Mouse (Mus musculus) ES-Bruce4 (cell line): ENCODE measurements around the gene Usp46. TPM values are rescaled to one million over a fixed set of nuclear protein-coding genes. Genes with fewer than 3 reads are reported as not detected.
A peak's percentile ranks its signal among the peaks of the same experiment; 100 is the strongest.

ENCODE experiments used
- H3K27ac ChIP-seq: 2 replicates; pipeline ENCODE4 v1.5.1; 2012; ENCODE audit warnings: low read length, inconsistent platforms; ENCODE audit not compliant: insufficient read depth
- H3K27me3 ChIP-seq: 2 replicates; pipeline ENCODE4 v1.6.1; 2012; ENCODE audit warnings: mild to moderate bottlenecking, low read length, inconsistent platforms; ENCODE audit not compliant: control insufficient read depth, poor library complexity, insufficient read depth, severe bottlenecking
- H3K36me3 ChIP-seq: 2 replicates; pipeline ENCODE4 v1.6.1; 2012; ENCODE audit warnings: inconsistent platforms, mild to moderate bottlenecking, low read length, moderate library complexity; ENCODE audit not compliant: control insufficient read depth, poor library complexity, insufficient read depth, severe bottlenecking
- H3K4me1 ChIP-seq: one replicate; pipeline ENCODE4 v1.8.1; 2011; ENCODE audit warnings: low read length; ENCODE audit not compliant: control insufficient read depth, insufficient read depth
- H3K4me3 ChIP-seq: 2 replicates; pipeline ENCODE4 v1.5.1; 2011; ENCODE audit warnings: low read depth, mild to moderate bottlenecking, low read length
- H3K9ac ChIP-seq: 2 replicates; pipeline ENCODE4 v1.6.1; 2012; ENCODE audit warnings: low read depth, mild to moderate bottlenecking, inconsistent platforms; ENCODE audit not compliant: poor library complexity, severe bottlenecking
- H3K9me3 ChIP-seq: replicated peaks from 2 replicates; pipeline ENCODE4 v1.6.1; 2012; ENCODE audit warnings: mild to moderate bottlenecking, low read length, inconsistent platforms; ENCODE audit not compliant: control insufficient read depth, poor library complexity, insufficient read depth, severe bottlenecking
- CTCF ChIP-seq: IDR thresholded peaks from one replicate; pipeline ENCODE4 v1.8.1; 2011; ENCODE audit warnings: low read depth, low read length
- EP300 ChIP-seq: IDR thresholded peaks from 2 replicates; pipeline ENCODE4 v1.6.1; 2011; ENCODE audit warnings: low read depth, low read length; ENCODE audit not compliant: insufficient read depth
- POLR2A ChIP-seq: IDR thresholded peaks from one replicate; pipeline ENCODE4 v1.8.1; 2011; ENCODE audit warnings: low read length; ENCODE audit not compliant: insufficient read depth
- polyA plus RNA-seq: library from polyadenylated mRNA; stranded (reverse); fragments of >200 nt; gene quantifications from 2 replicates; pipeline ENCODE4 v1.2.4, GENCODE M21; 2011; ENCODE audit warnings: low read depth; ENCODE audit not compliant: missing spikeins, insufficient read depth, insufficient read length

Gene Usp46
- 46.3 and 52.4 TPM in 2 replicates for polyA plus RNA-seq

- Histone ChIP-seq H3K4me1 (no peaks in the 10 kb centered on the region), H3K9ac (peak within 1 kb of the TSS; percentile 92), H3K27me3 (no peaks in the 10 kb centered on the region)
Observed at GRCm38 (mm10) chr5:74067831-74068713, at the start of gene Usp46. Gene Usp46 (minus strand): TSS chr5:74068431.

DNA sequence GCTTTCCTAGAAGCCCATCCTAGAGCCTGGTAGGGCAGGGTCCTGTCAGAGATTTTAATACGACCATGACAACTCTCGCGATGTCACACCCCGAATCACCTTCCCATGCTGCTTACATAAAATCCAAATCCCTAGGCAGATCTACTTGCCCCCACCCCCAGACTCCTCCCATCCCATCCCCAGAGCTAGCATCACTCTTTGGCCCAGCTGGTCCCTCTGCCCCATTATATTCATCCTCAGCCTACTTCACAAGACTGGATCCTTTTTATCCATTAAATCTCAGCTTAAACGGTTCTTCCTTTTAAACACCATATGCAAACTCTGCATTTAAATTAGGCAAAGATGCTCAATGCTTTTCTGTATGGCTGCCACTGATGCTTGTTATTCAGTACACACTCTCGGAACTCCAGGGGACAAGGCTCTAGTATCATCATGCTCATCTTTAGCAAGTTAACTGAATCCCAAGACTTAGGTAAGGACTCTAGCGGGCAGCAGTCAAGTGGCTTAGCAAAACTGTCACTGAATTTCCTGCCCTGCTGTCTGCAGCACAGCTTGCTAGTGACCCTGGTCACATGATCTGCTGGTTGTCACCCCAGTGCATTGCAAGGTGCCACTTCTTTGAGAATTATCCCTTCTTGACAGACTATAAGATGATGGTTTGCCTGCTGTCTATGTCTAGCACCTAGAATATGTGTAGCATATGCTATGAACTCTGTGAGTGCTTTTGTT is 45.9 kb upstream of the Usp46 start:
- no peaks in the 10 kb centered on the region for H3K4me1 ChIP-seq
- H3K36me3 ChIP-seq: no peaks in the 10 kb centered on the region
- no peak overlapping the region for H3K4me3 ChIP-seq
- H3K27ac ChIP-seq: no peak overlapping the region
- no peaks in the 10 kb centered on the region for H3K27me3 ChIP-seq
- TF ChIP-seq EP300: no peak
- H3K9me3 ChIP-seq: no peaks in the 10 kb centered on the region
- no peak overlapping the region for H3K9ac ChIP-seq

More at GRCm38 (mm10) chr5:74067831-74068713, at the start of gene Usp46:
- peak within 1 kb of the TSS; percentile 62 for H3K27ac ChIP-seq
- H3K4me3 ChIP-seq: peak within 1 kb of the TSS; percentile 90
- no peak for TF ChIP-seq EP300
- peak; percentile 49 for TF ChIP-seq POLR2A
- H3K36me3 ChIP-seq: no peaks in the 10 kb centered on the region
- H3K9me3 ChIP-seq: no peaks in the 10 kb centered on the region

GRCm38 (mm10) chr5:74105445-74105844 is 37.2 kb upstream of the Usp46 start:
- no peaks in the 10 kb centered on the region for H3K4me1 ChIP-seq
- no peak overlapping the region for H3K27ac ChIP-seq
- H3K9me3 ChIP-seq: 0 out of 2 replicates have a peak, but pooled peaks cover 3% of the 10 kb centered on the region
- no peak overlapping the region for H3K4me3 ChIP-seq
- H3K9ac ChIP-seq: no peak overlapping the region
- H3K27me3 ChIP-seq: no peaks in the 10 kb centered on the region
- H3K36me3 ChIP-seq: no peaks in the 10 kb centered on the region
- TF ChIP-seq POLR2A (no peak), CTCF (no peak), EP300 (no peak)

DNA sequence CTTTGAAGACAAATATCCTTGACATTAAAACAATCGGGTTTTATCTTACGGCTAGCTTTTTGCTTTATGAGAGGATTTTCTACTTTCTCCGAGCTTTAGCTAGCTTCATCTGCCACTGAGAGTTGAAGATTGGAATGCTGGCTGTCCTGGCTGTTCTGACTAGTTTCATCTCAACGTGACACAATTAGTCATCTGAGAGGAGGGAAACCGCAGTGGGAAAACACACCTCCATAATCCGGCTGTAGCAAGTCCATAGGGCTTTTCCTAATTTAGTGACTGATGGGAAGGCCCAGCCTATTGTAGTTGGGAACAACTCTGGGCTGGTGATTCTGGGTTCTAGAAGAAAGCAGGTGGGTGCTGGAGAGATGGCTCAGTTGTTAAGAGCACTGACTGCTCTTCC is 33.5 kb upstream of the Usp46 start:
- Histone ChIP-seq H3K27me3 (no peaks in the 10 kb centered on the region), H3K9me3 (0 out of 2 replicates have a peak, but pooled peaks cover 3% of the 10 kb centered on the region), H3K9ac (no peak overlapping the region), H3K27ac (no peak overlapping the region), H3K36me3 (peaks cover 6% of the 10 kb centered on the region; the same call in 1 of the 2 replicates), H3K4me1 (no peaks in the 10 kb centered on the region), H3K4me3 (no peak overlapping the region)
- TF ChIP-seq EP300: no peak
- TF ChIP-seq CTCF: no peak
- no peak for TF ChIP-seq POLR2A

DNA sequence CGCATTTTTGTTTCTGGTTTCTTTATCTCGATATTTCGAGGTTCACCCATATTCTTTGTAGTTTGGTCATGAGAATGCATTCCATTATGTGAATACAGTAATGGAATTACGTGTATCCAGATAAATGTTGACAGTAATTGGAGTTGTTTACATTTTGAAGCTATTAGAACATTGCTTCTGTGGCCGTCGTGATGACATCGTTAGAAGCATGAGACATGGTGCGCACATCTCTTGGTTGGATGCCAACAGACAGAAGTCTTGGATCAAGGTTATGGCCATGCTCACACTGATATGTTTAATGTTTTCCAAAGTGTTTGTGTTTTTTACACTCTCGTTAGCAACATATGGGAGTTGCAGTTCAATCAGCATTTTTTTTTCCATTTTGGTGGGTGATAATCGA is 30.8 kb upstream of the Usp46 start:
- Histone ChIP-seq H3K36me3 (peaks cover 29% of the 10 kb centered on the region), H3K4me3 (no peak overlapping the region), H3K9ac (no peak overlapping the region), H3K4me1 (peaks cover 1% of the 10 kb centered on the region), H3K9me3 (0 out of 2 replicates have a peak, but pooled peaks cover under 1% of the 10 kb centered on the region), H3K27me3 (no peaks in the 10 kb centered on the region), H3K27ac (no peak overlapping the region)
- no peak for TF ChIP-seq POLR2A
- TF ChIP-seq CTCF: no peak
- TF ChIP-seq EP300: no peak

- H3K27ac ChIP-seq: no peak overlapping the region
- H3K27me3 ChIP-seq: no peaks in the 10 kb centered on the region
- peaks cover 1% of the 10 kb centered on the region for H3K4me1 ChIP-seq
- no peak overlapping the region for H3K9ac ChIP-seq
- peaks cover 37% of the 10 kb centered on the region for H3K36me3 ChIP-seq
- no peaks in the 10 kb centered on the region for H3K9me3 ChIP-seq
- no peak overlapping the region for H3K4me3 ChIP-seq
- no peak for TF ChIP-seq CTCF
- no peak for TF ChIP-seq EP300
- TF ChIP-seq POLR2A: no peak
Observed at GRCm38 (mm10) chr5:74097854-74098220, 29.6 kb upstream of the Usp46 start.
